Mouse (Mus musculus) layer of hippocampus, postnatal 10 days (tissue): ENCODE measurements around the gene Six4. TPM values are rescaled to one million over a fixed set of nuclear protein-coding genes. Genes with fewer than 3 reads are reported as not detected.
"Not testable (repeated sequence)": the region's sequence is repeated elsewhere in the genome, so short reads cannot be mapped to it uniquely, and the experiment has no call there.

Source experiments
- DNase-seq, 2 experiments: peaks; one replicate each; pipeline ENCODE4 v3.0.0; 2021; ENCODE audit warnings: low spot score in 2 of 2
- total RNA-seq, 2 experiments: library from RNA; stranded (reverse); gene quantifications; 2 replicates each; pipeline ENCODE4 v1.2.3; 2021

Six4 gene
- total RNA-seq, 2 experiments from 2014 or later, result 0.55 to 0.56 TPM

DNA sequence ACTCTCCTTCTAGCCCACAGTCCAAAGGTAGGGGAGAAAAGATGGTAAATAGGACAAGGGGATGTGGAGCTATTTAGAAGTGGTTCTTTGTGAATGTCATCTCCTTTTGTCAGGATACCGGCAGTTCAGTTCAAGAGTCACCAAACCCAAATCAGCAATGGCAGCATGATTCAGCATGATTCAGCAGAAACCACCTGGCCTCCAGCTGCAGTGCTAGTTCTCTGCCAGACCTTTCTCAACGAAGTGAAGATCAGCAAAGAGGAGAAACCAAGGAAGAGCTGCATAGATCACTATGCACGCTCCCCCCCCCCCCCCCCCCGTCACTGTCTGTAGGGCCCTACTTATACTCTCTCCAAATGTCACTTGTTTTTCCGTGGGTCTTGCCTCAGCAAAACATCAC, 24.3 kb downstream of the Six4 start:
- DNase-seq, result no peak

DNA sequence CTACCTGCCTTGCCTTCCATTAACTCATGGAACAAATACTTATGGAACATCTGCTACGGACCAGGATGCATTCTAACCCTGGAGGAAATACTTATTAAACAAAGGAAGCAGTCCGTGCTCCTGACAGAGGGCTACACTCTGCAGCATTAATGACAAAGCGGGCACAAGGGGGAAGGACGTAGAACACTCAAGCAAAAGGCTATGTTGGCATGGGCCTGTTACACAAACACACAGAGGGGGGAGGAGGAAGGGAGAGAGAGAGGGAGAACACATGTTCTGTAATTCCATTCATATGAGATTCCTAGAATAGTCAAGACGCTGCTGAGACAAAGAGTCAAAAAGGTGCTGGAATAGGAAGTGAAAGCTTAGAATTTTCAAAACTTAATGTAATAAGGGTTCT, 24.8 kb downstream of the Six4 start:
- no peak for DNase-seq

DNA sequence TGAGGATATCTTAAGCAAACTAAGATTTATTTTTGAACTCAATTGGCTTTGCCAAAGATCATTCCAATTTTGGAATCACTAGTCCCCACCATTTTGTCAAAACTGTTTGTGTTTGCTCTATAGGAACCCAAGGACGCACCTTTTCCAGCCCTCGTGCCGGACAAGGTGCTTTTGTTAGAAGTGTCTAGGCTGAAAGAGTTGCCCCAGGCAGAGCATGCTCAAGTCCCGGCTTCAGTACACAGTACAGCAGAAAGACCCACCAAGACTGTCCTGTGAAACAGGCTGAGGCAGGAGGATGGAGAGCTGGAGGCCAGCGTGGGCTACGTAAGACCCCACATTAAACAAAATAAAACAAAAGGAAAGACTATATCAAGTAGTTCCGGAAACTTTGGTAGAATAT, 26.2 kb downstream of the Six4 start:
- no peak for DNase-seq

DNA sequence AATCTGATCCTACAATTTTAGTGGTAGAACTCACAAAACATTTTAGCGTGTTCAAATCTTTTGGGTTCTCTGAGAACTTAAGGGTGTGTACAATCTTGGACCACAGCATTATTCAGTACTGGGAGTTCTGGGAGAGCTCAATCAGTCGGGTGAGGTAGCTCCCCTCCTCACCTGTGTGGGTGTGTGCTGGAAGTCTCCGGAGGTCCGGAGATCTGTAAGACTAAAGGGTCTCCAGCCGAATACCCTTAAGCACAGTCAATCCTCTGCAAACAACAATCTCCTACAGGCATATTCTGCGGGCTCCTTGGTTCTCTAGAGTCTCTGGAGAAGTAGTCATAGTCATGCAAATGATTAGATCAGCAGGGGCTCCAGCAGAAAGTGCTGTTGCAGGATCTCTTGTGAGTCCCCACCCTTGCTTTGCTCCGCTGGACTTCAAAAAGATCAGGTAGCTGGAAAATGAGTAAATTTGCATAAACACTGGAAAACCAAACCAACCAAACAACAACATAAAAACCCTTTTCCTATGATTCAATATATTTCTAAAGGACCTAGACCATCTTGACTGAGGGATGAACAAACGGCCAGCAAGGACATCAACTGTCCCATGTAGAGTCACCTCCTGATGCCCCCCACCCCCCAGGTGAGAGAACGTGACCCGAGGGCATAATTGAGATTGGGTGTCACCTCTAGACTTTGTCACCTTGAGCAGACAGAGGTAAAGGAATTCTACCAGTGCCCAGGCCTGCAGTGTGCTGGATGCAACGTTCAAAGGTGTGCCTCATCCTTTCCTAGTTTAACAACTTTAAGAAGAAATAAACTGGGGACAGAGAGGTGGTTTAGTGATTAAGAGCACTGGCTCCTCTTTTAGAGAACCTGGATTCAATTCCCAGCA, 27.3 kb downstream of the Six4 start:
- DNase-seq, result no peak

DNA sequence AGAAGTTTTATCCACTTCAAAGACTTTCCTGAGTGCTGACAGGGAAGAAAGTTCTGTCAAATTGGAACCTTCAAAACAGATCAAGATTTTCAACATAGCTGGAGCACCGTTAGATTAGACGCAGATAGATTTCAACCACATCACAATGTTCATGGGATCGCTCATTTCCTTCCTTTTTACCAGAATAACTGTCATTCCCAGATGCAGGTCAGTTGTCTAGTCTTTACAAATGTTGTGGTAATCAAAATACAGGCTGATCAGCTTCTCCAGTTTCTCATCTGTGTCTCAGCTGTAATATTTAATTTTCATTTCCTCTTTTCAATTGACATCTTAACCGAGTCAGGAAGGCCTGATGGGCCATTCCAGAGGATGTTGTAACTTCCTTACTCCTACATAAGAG, 29.5 kb downstream of the Six4 start:
- DNase-seq, result no peak

DNA sequence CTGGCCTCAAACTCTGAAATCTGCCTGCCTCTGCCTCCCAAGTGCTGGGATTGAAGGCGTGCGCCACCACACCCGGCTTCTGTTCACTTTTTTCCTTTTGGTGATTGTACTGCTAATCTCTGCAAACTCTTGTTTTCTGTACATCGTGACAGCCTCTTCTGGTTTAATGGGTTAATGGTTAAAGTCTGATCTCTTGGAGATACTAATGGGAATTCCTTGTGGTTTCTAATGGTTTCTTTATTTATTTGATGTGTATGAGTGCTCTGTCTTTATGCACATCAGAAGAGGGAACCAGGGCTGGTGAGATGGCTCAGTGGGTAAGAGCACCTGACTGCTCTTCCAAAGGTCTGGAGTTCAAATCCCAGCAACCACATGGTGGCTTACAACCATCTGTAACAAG, 31.4 kb downstream of the Six4 start:
- DNase-seq, result not testable (repeated sequence)

DNA sequence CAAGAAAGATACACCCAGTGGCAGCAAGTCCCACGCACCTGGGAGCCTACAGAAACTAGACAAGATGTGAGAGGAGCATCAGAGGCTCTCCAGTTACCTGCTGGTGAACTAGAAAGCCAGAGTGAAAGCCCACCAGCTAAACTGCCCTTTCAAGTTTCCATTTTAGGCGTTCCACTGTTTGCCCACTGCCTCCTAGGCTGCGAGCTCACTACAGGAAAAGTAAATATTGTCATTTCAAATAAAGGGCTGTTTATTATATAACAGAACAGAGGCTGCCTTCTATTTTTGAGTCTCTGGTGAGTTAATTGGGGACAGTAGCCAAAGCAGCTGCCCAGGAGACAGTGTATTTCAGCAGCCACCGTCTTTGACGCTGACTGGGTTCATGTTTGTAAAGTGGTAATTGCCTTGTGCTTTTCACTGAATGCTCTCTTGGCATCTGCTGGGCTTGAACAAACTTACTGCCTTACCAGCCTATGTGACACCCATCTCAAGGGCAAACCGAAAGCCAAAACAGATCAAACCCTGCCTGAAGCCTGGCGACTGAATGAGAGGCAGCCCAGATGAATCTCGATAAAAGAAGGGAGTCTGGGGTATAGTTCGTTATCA, 52.3 kb downstream of the Six4 start:
- DNase-seq, result no peak

DNA sequence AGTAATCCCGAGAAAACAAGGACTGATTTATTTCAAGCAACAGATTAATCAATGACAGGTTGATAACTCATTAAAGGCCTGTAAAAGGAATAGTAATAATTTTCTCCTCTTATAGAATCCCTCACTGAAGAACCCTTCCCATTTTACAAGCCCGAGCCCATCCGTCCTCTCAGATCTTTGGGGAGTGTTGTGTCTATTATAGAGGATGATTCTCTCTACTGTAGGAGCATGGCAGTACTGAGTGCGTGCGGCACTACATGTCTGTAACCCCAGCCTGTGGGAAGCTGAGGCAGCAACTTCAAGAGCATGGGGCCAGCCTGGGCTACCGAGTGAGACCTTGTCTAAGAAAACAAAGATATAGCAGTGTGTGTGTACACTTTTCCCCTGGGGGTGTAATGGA, 55.8 kb downstream of the Six4 start:
- DNase-seq, result no peak

DNA sequence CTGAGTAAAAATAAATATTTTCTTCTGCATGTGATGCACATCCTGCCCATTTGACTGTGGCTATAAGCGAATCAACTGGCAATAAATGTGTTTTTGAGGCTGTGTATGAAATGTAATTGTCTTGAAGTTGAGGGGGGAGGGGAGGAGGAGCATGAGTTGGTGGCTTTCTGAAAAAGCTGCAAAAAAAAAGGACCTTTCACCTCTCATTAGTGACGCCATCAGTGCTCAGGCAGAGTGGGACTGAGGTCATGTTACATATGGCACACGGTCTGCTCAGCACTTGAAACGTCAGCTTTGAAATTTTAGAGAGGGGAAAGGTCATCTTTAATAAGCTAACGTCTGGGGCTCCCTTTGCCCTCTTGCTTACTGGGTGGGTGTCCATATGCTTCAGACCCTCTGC, 57.8 kb downstream of the Six4 start:
- no peak for DNase-seq

DNA sequence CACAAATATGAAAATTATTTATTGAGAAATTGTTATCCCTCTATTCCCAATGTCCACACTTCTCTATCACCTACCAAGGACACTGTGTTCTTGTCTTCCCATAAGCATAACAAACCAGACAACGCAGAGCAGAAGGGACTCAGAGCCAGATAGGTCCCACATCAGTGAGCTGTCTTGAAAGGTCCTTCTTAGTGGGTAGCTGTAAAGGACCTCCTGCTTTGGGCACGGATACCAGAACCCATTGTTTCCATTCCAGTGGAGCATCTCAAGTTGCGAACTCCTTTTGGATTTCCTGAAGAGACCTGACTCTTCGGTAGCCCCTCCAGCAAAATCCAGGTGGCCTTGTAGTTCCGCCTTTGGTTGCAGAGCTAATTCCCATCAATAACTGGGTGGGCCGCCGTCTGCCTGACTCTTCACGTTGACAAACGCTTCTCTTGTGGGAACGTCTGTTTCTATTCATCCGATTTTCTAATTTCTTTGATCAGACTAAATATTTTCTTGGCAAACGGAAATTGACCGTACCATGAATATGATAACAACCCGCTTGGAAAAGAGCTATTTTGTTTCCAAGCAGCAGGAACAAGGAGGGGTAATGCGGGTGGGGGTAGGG, 58.6 kb downstream of the Six4 start:
- DNase-seq, result no peak

DNA sequence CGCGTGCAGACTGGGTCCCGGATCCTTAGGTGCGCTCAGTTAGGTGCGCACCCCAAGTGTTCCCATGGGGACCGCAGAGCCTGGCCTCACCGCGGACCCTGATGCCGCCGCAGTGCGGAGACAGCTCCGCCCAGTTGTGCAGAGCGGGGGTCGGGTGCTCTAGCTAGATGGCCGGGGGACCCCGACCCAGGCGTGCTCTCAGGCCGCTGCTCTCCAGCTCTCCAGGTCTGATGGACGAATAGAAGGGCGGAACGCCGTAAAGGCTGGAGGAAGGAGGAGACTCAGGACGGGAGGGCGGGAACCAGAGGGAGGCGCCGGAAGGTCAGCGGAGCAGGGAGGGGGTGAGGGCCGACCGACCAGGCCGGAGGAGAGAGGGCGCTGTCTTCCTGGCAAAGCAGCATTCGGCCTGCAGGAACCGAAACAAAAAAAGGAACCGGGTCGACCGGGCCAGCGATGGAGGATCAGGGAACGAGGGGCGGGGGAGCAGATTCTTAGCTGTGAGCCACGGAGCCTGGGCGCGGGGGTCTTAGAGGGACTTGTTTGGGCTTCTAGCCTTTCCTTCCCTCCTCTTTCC, 59.5 kb downstream of the Six4 start, which contains the start of gene Six1:
Gene Six1, minus strand, starts transcription at position 220 of the 574 bp plus-strand sequence.
- DNase-seq, result no peak

DNA sequence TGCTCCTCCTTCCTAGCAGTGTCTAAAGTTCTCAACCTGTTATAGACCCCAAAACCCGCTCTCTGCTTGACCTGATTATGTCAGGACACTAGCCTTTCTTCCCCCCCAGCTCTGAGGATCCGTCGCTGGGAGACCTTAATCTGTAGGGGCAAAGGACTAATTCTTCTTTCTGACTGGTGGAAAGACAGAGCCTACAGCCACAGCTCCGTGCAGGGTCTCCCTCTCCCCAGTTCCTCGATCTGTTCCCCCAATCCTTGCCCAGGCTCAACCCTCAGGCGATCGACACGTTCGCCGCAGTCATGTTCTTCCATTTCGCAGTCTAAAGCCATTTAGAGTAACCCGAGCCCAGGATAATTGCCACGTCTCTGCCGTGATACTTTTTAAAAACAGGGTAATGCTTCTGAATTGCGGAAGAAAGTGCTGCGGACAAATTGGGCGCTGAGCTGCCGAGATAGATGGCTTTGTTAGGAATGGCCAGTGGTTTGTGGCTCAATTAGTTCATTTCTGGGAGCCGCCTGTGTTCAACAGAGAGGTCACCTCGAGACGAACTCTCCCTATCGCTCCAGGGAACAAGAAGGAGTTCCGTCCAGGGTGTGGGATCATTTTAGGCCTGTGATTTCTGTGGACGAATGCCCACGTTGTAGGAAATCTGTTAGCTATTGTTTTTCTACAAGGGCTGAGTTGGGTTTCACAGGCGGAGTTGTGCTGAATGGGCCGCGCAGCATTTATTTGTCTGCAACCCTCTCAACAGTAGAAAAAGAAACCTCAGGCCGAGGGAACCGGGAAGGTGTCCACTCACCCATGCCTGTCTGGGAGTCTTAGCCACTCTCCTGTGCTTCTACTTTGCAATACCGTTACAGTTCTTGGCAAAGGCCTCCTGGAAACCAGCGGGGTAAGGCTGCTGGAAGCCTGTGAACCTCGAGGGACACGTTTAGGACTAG, 60.3 kb downstream of the Six4 start:
- DNase-seq, result no peak

DNA sequence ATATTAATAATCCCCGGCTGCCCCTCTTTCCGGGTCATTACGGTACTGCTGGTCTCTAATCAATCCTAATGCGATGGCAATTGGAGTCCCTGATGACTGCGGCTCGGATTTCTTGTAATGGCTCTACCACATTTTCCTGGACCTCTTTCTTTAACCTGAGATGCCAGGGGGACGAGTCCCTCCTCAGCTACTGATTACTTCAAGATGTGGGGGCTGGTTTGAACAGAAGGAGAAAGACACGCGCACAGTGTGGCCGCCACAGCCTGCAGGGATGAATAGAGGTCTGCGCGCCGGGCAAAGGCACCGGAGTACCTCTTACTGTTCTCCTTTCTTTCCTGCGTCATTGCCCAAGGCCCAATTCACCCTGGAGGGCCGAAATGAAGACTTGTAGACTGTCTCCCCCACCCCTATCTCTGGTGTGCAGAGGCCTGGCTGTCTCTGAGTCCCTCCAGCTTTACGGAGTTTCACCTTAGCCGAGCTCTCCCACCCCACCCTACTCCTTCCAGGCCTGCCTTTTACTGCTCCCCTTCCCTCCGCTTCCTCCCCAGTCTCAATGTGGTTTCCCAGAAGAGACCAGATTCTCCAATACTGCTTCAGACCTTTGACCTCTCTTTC, 61.1 kb downstream of the Six4 start:
- no peak for DNase-seq

DNA sequence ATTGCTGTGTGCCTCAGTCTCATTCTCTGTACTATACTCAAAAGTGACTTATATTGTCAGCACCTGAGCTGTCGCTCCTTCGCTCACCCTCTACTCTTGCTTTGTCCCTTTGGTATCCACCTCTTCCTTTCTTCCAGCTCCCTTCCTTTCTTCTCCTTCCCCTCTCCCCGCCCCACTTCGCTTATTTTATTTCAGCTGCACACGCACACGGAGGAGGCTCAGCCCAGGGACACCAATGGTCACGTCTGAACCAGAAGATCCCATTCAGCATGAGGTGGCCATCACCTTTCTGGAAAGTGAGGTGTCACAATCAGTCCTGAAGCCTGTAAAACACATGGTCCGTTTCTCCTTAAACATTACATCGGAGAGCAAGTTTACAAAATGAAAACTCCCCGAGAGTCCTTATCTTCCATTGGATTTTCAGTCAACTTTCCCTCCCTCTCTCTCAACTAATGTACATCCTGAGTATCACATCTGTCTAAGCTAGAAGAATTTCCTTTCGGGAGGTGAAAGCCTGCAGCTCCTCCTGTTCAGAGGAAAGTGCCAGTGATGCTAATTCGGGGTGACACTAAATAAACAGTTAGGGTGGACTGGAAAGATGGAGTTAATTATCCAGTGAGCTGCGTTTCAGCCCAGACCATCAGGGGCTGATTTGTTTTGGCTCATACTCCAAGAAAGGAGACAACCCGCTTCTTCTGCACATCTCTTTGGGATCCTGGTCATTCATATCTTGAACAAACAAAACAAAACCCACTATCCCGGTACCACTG, 62.3 kb downstream of the Six4 start:
- no peak for DNase-seq

DNA sequence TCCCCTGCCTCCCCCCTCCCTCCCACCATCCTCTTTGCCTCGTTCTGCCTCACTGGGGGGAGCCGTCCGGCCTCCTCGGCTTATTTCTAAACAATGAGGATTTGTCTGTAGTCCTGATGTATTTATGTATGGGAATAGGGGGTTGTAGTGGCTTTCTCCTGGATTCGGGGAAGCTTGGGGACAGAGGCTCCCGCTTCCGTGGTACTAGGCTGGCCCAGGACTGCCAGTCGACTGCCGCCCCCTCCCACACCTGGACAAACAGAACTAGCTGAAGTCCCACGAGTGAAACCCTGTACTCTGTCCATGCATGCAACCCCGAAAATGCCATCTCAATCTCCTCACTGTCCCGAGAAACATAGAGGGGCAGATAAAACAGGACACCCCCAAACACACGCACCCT, 63.0 kb downstream of the Six4 start:
- no peak for DNase-seq
